Mouse (Mus musculus): Measurements from ENCODE around the gene Ppp1r14b.

- TF ChIP-seq CTCF (conservative IDR thresholded peaks at IDR 0.05; ENCODE audit: low read length) (no peak), NANOG (IDR thresholded peaks at IDR 0.05; ENCODE audit: borderline replicate concordance, low read length) (no peak), POU5F1 (IDR thresholded peaks at IDR 0.05; ENCODE audit: borderline replicate concordance, low read length) (no peak)
Measured at GRCm38 (mm10) chr19:6972247-6972917, 2.4 kb upstream of the Ppp1r14b start.
